In the genomic region with DNA sequence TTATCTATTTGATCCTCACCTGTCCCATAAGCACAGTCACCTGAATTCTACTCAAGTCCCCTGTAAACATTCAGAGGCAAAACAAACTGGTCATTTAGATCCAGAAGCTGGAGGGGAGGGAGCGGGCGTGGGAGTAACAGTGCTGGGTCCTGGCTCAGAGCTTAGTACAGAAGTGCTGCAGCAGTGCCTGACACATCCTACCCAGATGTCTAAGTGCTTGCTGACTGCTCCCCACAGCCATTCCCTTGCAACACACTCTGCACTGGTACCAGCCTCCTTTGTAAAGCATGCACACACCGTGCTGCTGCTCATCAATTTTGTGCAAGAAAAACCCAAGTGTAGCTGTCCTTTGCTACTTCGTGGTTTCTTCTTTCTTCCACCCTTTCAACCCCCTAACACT, we compare ENCODE assay signal across 19 mouse cellular contexts. TPM values are rescaled to one million over a fixed set of nuclear protein-coding genes. Genes with fewer than 3 reads are reported as not detected.
"Had no signal": no experiment of that assay in that cellular context is flagged by ENCODE, and none has a peak within 500 bp of the region (broad histone marks: within the 10 kb centered on the region; RNA-seq: fewer than 3 reads in every experiment).

No protein-coding gene starts in this region.

- ATAC-seq: liver, postnatal 0 days; lung, postnatal 0 days; midbrain, embryonic 13.5 days; midbrain, embryonic 15.5 days had no signal

- H3K4me3 ChIP-seq: liver, embryonic 15.5 days; lung, embryonic 15.5 days; midbrain, embryonic 13.5 days; midbrain, embryonic 15.5 days; neural tube, embryonic 12.5 days; stomach, embryonic 15.5 days had no signal

- H3K36me3 ChIP-seq: lung, embryonic 15.5 days; midbrain, embryonic 15.5 days; neural tube, embryonic 12.5 days; stomach, embryonic 15.5 days had no signal

- H3K4me1 ChIP-seq: liver, embryonic 15.5 days; lung, embryonic 15.5 days; midbrain, embryonic 15.5 days had no signal

- DNase-seq: liver, postnatal 0 days; lung, adult 2 months; lung, postnatal 14 days; lung, postnatal 4 days; right cerebral cortex, postnatal 14 days; thymus, adult 2 months; thymus, postnatal 25 days; thymus, postnatal 4 days had no signal

- H3K9me3 ChIP-seq: liver, embryonic 15.5 days; lung, embryonic 15.5 days; midbrain, embryonic 13.5 days; midbrain, embryonic 15.5 days; neural tube, embryonic 12.5 days; stomach, embryonic 15.5 days had no signal

- H3K27me3 ChIP-seq: liver, embryonic 15.5 days; lung, embryonic 15.5 days; midbrain, embryonic 13.5 days; midbrain, embryonic 15.5 days; neural tube, embryonic 12.5 days; stomach, embryonic 15.5 days had no signal

- H3K27ac ChIP-seq: liver, embryonic 15.5 days; lung, embryonic 15.5 days; midbrain, embryonic 13.5 days; midbrain, embryonic 15.5 days; neural tube, embryonic 12.5 days; stomach, embryonic 15.5 days; stomach, postnatal 0 days had no signal

- H3K9ac ChIP-seq: liver, embryonic 15.5 days; liver, postnatal 0 days; lung, embryonic 15.5 days; midbrain, embryonic 13.5 days; midbrain, embryonic 15.5 days; neural tube, embryonic 12.5 days; stomach, embryonic 15.5 days had no signal

- H3K4me2 ChIP-seq: liver, embryonic 15.5 days; lung, embryonic 15.5 days; midbrain, embryonic 11.5 days; midbrain, embryonic 13.5 days; midbrain, embryonic 15.5 days; neural tube, embryonic 12.5 days; stomach, embryonic 15.5 days had no signal

RNA-seq across cellular contexts. Expression of a gene that starts 8.7 kb away (rescaled TPM):
- total RNA-seq: midbrain, postnatal 0 days; monocyte, adult 5-6 weeks had no signal
